Mouse (Mus musculus): Measurements from ENCODE around the gene Atp11a. TPM values are rescaled to one million over a fixed set of nuclear protein-coding genes. Genes with fewer than 3 reads are reported as not detected.

The Atp11a gene
- total and polyA plus RNA-seq, 3 experiments, result 20.9 to 39.7 TPM; not detected in 1

GRCm38 (mm10) chr8:12915187-12916006 is 158.6 kb downstream of the Atp11a start:
- Histone ChIP-seq H3K27me3 (ENCODE audit: control insufficient read depth in 1 of 2, insufficient read depth in 2 of 2, low read length in 2 of 2) (0 out of 4 replicates have a peak, but pooled peaks cover 0 to 1% of the 10 kb centered on the region in 2 experiments), H3K9ac (ENCODE audit: control insufficient read depth, low read depth, low read length, poor library complexity, severe bottlenecking) (no peak overlapping the region), H3K4me3 (ENCODE audit: control insufficient read depth in 1 of 2, insufficient read depth in 1 of 2, low read depth in 2 of 2, low read length in 2 of 2) (no peak overlapping the region), H3K27ac (ENCODE audit: control insufficient read depth, low read depth, low read length) (no peak overlapping the region), H3K79me2 (ENCODE audit: control insufficient read depth, insufficient read depth, low read length, poor library complexity) (no peaks in the 10 kb centered on the region), H3K36me3 (ENCODE audit: control insufficient read depth in 1 of 2, insufficient read depth in 2 of 2, low read length in 2 of 2) (no peaks in the 10 kb centered on the region), H3K9me3 (replicated peaks; ENCODE audit: insufficient read depth, low read length) (no peaks in the 10 kb centered on the region), H3K4me1 (ENCODE audit: control insufficient read depth in 1 of 2, insufficient read depth in 2 of 2, low read length in 2 of 2) (no peaks in the 10 kb centered on the region)
- DNase-seq (ENCODE audit: low read depth, low spot score), result no peak
- TF ChIP-seq SMC3 (IDR thresholded peaks at IDR 0.05; ENCODE audit: low read depth, low read length) (no peak), USF1 (IDR thresholded peaks at IDR 0.05; ENCODE audit: low read depth, low read length) (no peak)

DNA sequence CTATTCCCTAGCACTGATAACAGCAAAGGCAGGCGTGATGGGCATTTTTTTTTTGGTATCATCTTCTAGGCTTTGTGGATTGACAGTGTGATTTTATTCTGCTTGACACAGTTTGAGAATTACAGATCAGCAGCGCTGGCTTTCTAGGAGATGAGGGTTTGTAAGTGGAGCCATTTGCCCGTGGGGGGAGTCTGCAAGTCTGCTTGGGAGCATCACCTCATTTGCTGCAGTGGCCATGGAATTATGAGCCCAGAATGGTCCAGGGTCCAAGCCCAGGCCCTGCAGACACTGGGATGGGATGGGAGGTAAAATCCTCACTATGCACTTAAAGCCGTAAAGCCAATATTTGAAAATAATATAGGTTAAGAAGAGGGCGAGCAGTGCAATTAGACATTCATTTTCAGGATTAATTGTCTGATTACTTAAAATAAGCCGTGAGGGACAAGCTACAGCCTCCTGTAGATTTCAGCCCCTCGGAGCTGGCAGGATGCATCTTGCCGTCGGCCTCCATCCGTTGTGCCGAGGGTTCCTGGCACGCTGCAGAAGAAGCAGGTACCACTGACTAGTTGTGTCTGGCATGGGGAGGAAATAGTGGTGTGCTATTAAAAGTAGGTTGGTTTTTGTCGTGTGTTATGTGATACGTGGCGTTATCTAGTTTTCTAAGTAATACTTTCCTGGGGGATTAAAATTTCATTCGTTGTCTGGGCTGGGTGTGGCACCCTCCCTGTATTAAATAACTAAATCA is 159.5 kb downstream of the Atp11a start:
- Histone ChIP-seq H3K4me1 (ENCODE audit: control insufficient read depth in 1 of 2, insufficient read depth in 2 of 2, low read length in 2 of 2) (no peaks in the 10 kb centered on the region), H3K9ac (ENCODE audit: control insufficient read depth, low read depth, low read length, poor library complexity, severe bottlenecking) (no peak overlapping the region), H3K4me3 (ENCODE audit: control insufficient read depth in 1 of 2, insufficient read depth in 1 of 2, low read depth in 2 of 2, low read length in 2 of 2) (no peak overlapping the region), H3K36me3 (ENCODE audit: control insufficient read depth in 1 of 2, insufficient read depth in 2 of 2, low read length in 2 of 2) (no peaks in the 10 kb centered on the region), H3K27me3 (ENCODE audit: control insufficient read depth in 1 of 2, insufficient read depth in 2 of 2, low read length in 2 of 2) (0 out of 4 replicates have a peak, but pooled peaks cover 0 to 1% of the 10 kb centered on the region in 2 experiments), H3K27ac (ENCODE audit: control insufficient read depth, low read depth, low read length) (no peak overlapping the region), H3K9me3 (replicated peaks; ENCODE audit: insufficient read depth, low read length) (no peaks in the 10 kb centered on the region), H3K79me2 (ENCODE audit: control insufficient read depth, insufficient read depth, low read length, poor library complexity) (no peaks in the 10 kb centered on the region)
- no peak for DNase-seq (ENCODE audit: low read depth, low spot score)
- no peak for TF ChIP-seq SMC3 (IDR thresholded peaks at IDR 0.05; ENCODE audit: low read depth, low read length)
- no peak for TF ChIP-seq RCOR1 (IDR thresholded peaks at IDR 0.05; ENCODE audit: low read depth, low read length)
- TF ChIP-seq JUND (IDR thresholded peaks at IDR 0.05; ENCODE audit: low read depth, low read length), result no peak
- no peak for TF ChIP-seq BHLHE40 (IDR thresholded peaks at IDR 0.05; ENCODE audit: borderline replicate concordance, low read depth, low read length)
- no peak for TF ChIP-seq ZKSCAN1 (IDR thresholded peaks at IDR 0.05; ENCODE audit: low read depth, low read length)
- TF ChIP-seq TBP (IDR thresholded peaks at IDR 0.05; ENCODE audit: low read depth, low read length), result no peak
- no peak for TF ChIP-seq TCF12 (IDR thresholded peaks at IDR 0.05; ENCODE audit: low read depth, low read length)
- TF ChIP-seq HCFC1 (IDR thresholded peaks at IDR 0.05; ENCODE audit: low read depth, low read length), result no peak
- TF ChIP-seq KAT2A (conservative IDR thresholded peaks at IDR 0.05; ENCODE audit: low read depth, low read length), result no peak
- no peak for TF ChIP-seq POLR2AphosphoS5 (IDR thresholded peaks at IDR 0.05; ENCODE audit: borderline replicate concordance, low read depth, low read length)
- TF ChIP-seq POLR2A (IDR thresholded peaks at IDR 0.05; ENCODE audit: control insufficient read depth in 1 of 2, insufficient read depth in 1 of 2, low read depth in 1 of 2, low read length in 2 of 2, poor library complexity in 1 of 2), result no peak
- no peak for TF ChIP-seq MYC (IDR thresholded peaks at IDR 0.05; ENCODE audit: low read depth, low read length)
- no peak for TF ChIP-seq SIN3A (IDR thresholded peaks at IDR 0.05; ENCODE audit: low read length)
- TF ChIP-seq E2F4 (IDR thresholded peaks at IDR 0.05; ENCODE audit: borderline replicate concordance, low read depth, low read length), result no peak
- no peak for TF ChIP-seq TAL1 (IDR thresholded peaks at IDR 0.05; ENCODE audit: low read length)
- TF ChIP-seq MXI1 (IDR thresholded peaks at IDR 0.05; ENCODE audit: low read depth, low read length), result no peak
- TF ChIP-seq POLR2AphosphoS2 (IDR thresholded peaks at IDR 0.05; ENCODE audit: low read length), result no peak
- TF ChIP-seq CHD1 (IDR thresholded peaks at IDR 0.05; ENCODE audit: low read depth, low read length), result no peak
- no peak for TF ChIP-seq NELFE (IDR thresholded peaks at IDR 0.05; ENCODE audit: low read depth, low read length)
